Mouse (Mus musculus): ENCODE data around the gene Tmem95.

Tmem95 gene

GRCm38 (mm10) chr11:69846198-69846680 is 31.6 kb downstream of the Tmem95 start, which contains the start of gene Plscr3:
Gene Plscr3 (plus strand): TSS chr11:69846376.
- peak; percentile 86 for DNase-seq (ENCODE audit: low spot score)

- DNase-seq (ENCODE audit: low spot score), result peak; percentile 56
Observed at GRCm38 (mm10) chr11:69838714-69839104, 39.1 kb downstream of the Tmem95 start.

- DNase-seq (ENCODE audit: low spot score), result peak; percentile 98
Observed at GRCm38 (mm10) chr11:69837952-69838713, 39.7 kb downstream of the Tmem95 start, which contains the start of gene Tmem256. Gene Tmem256 (plus strand): TSS chr11:69838514.

GRCm38 (mm10) chr11:69837604-69837951 is 40.2 kb downstream of the Tmem95 start, which contains the start of gene Nlgn2:
Gene Nlgn2 (minus strand): TSS chr11:69837784.
- DNase-seq (ENCODE audit: low spot score), result no peak

DNA sequence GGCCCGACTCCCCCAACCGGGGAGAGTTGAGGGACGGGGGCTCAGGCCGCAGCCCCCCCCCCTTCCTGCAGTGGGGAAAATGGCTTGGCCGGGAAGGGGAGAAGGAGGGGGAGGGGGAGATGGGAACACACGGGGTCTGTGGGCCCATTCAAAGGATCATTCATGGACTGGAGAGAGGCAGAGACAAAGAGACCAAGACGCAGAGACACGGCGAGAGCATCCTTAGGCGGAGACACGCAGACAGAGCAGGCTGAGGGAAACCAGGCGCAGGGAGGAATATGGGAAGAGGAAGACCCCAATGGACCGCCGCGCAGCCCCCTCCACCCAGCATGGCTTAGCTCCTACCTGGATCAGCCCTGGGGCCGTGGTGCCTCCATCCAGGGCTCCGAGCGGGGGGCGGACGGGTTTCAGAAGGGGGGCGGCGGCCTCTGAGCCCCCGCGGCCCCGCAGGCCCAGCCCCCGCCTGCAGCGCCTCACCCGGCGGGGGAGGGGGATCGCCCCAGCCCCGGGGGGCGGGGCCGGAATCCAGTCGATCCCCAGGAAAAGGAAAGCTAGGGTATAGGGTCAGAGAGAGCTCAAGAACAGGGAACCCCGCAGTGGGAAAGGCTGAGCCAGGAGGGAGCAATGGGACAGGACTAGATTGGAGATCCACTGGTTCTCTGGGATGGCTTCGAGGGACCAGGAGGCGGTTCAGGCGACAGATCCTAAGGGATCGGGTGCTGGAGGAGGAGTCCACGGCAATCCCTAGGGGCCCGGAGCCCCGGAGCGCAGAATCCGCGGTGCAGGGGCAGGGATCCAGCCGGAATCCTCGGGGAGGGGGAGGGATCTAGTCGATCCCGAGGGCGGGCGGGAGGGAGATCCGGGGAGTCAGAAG is 40.9 kb downstream of the Tmem95 start:
- peak; percentile 23 for DNase-seq (ENCODE audit: low spot score)

GRCm38 (mm10) chr11:69835966-69836335 is 41.9 kb downstream of the Tmem95 start:
- no peak for DNase-seq (ENCODE audit: low spot score)

DNA sequence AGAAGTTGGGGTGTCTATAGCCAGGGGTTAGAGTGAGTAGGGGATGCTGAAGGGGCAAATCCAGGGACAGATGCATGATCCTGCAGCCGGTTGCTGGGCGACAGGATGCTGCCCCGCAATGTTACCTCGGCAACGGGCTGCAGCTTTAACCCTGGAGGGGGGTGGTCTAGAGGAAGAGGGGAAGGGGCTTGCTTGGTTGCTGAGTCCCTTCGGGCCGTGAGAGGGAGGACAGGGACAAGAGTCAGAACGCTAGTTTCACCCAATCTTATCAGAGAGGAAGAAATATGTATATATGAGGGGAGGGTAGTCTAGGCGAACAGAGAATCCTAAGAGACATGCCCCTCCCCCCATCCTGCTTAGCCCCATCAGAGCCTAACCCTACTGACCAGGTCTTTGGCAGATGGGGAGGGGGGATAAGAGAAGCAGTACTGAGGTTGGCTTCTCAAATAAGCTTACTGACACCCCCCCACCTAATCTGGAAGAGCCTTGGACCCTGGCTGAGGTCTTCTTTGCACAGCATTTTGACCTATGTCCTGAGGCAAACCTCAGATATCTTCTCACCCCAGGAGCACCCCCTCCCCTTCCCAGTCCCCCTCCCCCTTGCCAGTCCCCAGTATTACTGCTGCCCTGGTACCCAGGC is 42.4 kb downstream of the Tmem95 start:
- no peak for DNase-seq (ENCODE audit: low spot score)

GRCm38 (mm10) chr11:69834001-69834549 is 43.7 kb downstream of the Tmem95 start:
- no peak for DNase-seq (ENCODE audit: low spot score)

GRCm38 (mm10) chr11:69833554-69833953 is 44.3 kb downstream of the Tmem95 start:
- no peak for DNase-seq (ENCODE audit: low spot score)

- DNase-seq (ENCODE audit: low spot score), result no peak
Observed at GRCm38 (mm10) chr11:69828832-69829231, 49.0 kb downstream of the Tmem95 start.

All from adipocyte (in vitro differentiated cells).